Mouse (Mus musculus) hindbrain, embryonic 13.5 days (tissue): ENCODE data around the gene Foxi3. TPM values are rescaled to one million over a fixed set of nuclear protein-coding genes. Genes with fewer than 3 reads are reported as not detected.

ENCODE experiments used
- ATAC-seq: fragments of 200-750 bp; cut with Nextera tagmentation; 2 replicates; pipeline ENCODE4 v1.8.0; 2017; ENCODE audit warnings: moderate TSS enrichment; ENCODE audit not compliant: low FRiP score
- H3K27ac ChIP-seq: fragments of 300-500 bp; sonication (generic); 2 replicates; pipeline ENCODE4 v1.5.1; 2015; ENCODE audit warnings: inconsistent platforms, mild to moderate bottlenecking, moderate library complexity
- H3K27me3 ChIP-seq: fragments of 300-500 bp; sonication (generic); 2 replicates; pipeline ENCODE4 v1.6.1; 2015; ENCODE audit warnings: mild to moderate bottlenecking, inconsistent platforms
- H3K36me3 ChIP-seq: fragments of 300-500 bp; sonication (generic); 2 replicates; pipeline ENCODE4 v1.6.1; 2015; ENCODE audit warnings: mild to moderate bottlenecking, inconsistent platforms
- H3K4me1 ChIP-seq: fragments of 300-500 bp; sonication (generic); replicated peaks from 2 replicates; pipeline ENCODE4 v1.6.1; 2015; ENCODE audit warnings: inconsistent platforms
- H3K4me2 ChIP-seq: fragments of 300-500 bp; sonication (generic); 2 replicates; pipeline ENCODE4 v1.6.1; 2015; ENCODE audit warnings: inconsistent platforms, mild to moderate bottlenecking, moderate library complexity
- H3K4me3 ChIP-seq: fragments of 300-500 bp; sonication (generic); 2 replicates; pipeline ENCODE4 v1.5.1; 2015; ENCODE audit warnings: mild to moderate bottlenecking, inconsistent platforms
- H3K9ac ChIP-seq: fragments of 300-500 bp; sonication (generic); 2 replicates; pipeline ENCODE4 v1.6.1; 2015; ENCODE audit warnings: mild to moderate bottlenecking, inconsistent platforms
- H3K9me3 ChIP-seq: fragments of 300-500 bp; sonication (generic); 2 replicates; pipeline ENCODE4 v1.6.1; 2016; ENCODE audit warnings: inconsistent platforms
- WGBS: fragments of 180-500 bp; shearing (Covaris S2); methylation state at CpG from one replicate; pipeline ENCODE4 v1.1.7; 2015; 5-methylcytosine and 5-hydroxymethylcytosine counted together
- polyA plus RNA-seq: library from polyadenylated mRNA; unstranded; fragments of >200 nt; fragmentation: Nextera tagmentation; extraction: Ambion mirVana; gene quantifications from 2 replicates; pipeline ENCODE4 v1.2.1, GENCODE M21; 2015

Foxi3 gene
- not detected in 2 replicates for polyA plus RNA-seq

DNA sequence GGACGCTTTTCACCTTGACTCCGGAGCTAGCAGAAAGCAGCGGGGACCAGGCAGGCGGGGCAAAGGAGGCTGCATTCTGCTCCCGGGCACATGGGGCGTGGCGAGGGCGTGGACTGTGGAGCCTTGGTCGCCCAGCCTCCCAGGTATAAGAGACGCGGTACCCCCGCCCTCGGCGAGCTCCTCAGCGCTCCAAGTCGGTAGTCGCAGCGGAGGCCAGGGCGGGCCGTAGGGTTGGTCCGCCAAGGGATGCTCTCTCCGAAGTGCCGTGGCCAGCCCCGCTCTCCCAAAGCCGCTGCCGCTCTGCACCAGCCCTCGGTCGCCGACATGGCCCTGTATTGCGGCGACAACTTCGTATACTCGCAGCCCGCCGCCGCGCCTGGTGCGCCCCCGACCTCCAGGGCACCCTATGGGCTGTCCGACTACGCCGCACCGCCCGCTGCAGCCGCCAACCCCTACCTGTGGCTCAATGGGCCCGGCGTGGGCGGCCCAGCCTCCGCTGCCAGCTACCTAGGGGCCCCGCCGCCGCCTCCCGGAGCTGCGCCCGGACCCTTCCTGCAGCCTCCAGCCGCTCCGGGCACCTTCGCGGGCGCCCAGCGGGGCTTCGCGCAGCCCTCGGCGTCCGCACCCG is at the start of gene Foxi3:
Gene Foxi3, plus strand, starts transcription at position 247 of the 628 bp plus-strand sequence.
- H3K36me3 ChIP-seq, result no peaks in the 10 kb centered on the region
- H3K4me2 ChIP-seq, result peak within 1 kb of the TSS; percentile 87
- H3K27ac ChIP-seq, result no peak within 1 kb of the TSS
- peaks cover 84% of the 10 kb centered on the region for H3K27me3 ChIP-seq
- WGBS, result under 1% methylated on average over 61 of the region's 67 CpGs
- H3K9ac ChIP-seq, result peak within 1 kb of the TSS; percentile 60
- peak; percentile 64 for ATAC-seq
- H3K4me1 ChIP-seq, result peaks cover 14% of the 10 kb centered on the region
- peak within 1 kb of the TSS; percentile 49 for H3K4me3 ChIP-seq
- H3K9me3 ChIP-seq, result no peaks in the 10 kb centered on the region

DNA sequence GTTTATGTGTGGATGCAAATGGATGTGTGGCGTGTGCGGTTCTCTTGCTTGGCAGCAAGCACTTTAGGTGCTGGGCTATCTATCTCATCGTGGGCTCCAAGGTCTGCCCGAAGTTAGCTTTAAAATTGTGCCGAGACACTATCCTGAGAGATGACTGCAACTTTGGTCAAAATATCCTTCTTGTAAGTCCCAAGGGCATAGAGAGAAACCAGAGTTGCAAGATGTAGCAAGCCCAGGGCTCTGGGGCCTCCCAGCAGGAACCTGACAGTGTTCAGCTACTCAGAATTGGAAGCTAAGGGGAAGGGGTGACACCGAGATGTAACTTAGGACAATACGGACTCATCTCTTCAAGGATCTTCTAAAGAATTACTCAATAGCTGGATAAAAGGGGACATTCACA is 46.8 kb upstream of the Foxi3 start:
- H3K27ac ChIP-seq, result no peak overlapping the region
- no peak overlapping the region for H3K4me2 ChIP-seq
- no peak for ATAC-seq
- H3K4me1 ChIP-seq, result peaks cover 11% of the 10 kb centered on the region; the same call in 1 of the 2 replicates
- WGBS, result 87% methylated on average over 7 of the region's 7 CpGs
- peaks cover 13% of the 10 kb centered on the region; the same call in 1 of the 2 replicates for H3K27me3 ChIP-seq
- H3K9ac ChIP-seq, result no peak overlapping the region
- H3K36me3 ChIP-seq, result peaks cover 23% of the 10 kb centered on the region
- H3K4me3 ChIP-seq, result no peak overlapping the region
- no peaks in the 10 kb centered on the region for H3K9me3 ChIP-seq

DNA sequence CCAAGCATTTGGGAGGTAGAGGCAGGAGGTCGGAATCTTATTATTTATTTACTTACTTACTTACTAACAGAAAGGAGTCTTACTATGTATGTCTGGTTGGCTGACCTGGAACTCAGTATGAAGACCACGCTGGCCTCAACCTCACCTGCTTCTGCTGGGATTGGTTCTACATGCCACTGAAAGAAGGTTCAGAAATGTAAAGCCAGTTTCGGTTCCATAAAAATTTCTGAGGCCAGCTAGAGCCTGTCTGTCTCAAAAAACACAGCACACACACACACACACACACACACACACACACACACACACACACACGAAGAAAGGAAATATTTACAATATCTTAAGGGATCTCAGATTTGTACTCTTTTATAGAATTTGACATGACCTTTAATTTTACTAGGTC is 46.0 kb upstream of the Foxi3 start:
- H3K4me3 ChIP-seq, result no peak overlapping the region
- H3K4me1 ChIP-seq, result peaks cover 11% of the 10 kb centered on the region; the same call in 1 of the 2 replicates
- no peaks in the 10 kb centered on the region for H3K9me3 ChIP-seq
- WGBS, result 93% methylated on average over 4 of the region's 4 CpGs
- peaks cover 20% of the 10 kb centered on the region for H3K36me3 ChIP-seq
- no peak overlapping the region for H3K27ac ChIP-seq
- no peak overlapping the region for H3K9ac ChIP-seq
- H3K27me3 ChIP-seq, result peaks cover 13% of the 10 kb centered on the region; the same call in 1 of the 2 replicates
- H3K4me2 ChIP-seq, result no peak overlapping the region
- ATAC-seq, result no peak

DNA sequence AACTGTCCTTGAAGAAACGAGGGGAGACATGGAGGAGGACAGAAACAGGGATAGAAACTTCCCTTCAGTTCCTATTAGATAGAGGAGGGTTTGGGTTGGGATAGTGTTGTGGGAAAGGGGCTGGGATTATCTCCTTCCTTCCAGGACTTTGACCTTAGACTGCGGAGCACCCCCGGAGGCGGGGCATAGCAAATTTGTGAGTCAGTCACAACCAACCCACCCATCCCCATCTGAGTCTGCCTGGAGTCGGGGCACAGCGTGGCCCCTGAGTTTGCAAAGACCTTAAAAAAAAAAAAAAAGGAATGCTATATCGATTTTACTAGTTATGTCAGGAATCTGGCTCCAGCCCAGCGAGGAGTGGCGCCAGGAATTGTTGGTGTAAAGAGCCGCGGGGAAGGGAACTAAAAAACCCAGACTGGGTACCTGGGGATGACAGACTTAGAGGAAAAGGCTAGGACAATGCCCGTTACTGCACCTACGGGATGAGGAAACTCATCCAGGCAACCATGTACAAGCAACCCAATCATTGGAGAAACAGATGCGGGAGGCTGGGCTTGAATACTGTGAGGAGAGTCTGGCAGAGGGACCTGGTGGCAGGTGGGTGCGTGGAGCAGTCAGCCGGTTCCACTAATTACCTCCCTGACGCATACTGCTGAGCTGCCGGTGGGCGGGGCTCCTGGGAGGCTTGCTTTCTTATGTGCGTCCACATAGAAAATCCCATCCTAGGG is 44.5 kb upstream of the Foxi3 start:
- Histone ChIP-seq H3K36me3 (peaks cover 5% of the 10 kb centered on the region), H3K27me3 (peaks cover 13% of the 10 kb centered on the region; the same call in 1 of the 2 replicates), H3K9me3 (no peaks in the 10 kb centered on the region), H3K4me2 (peak overlapping the region; percentile 44), H3K9ac (peak overlapping the region; percentile 36), H3K4me1 (peaks cover 11% of the 10 kb centered on the region; the same call in 1 of the 2 replicates), H3K27ac (no peak overlapping the region), H3K4me3 (peak overlapping the region; percentile 14)
- ATAC-seq, result peak; percentile 47; the same call in 1 of the 2 replicates
- WGBS, result 19% methylated on average over 20 of the region's 20 CpGs

DNA sequence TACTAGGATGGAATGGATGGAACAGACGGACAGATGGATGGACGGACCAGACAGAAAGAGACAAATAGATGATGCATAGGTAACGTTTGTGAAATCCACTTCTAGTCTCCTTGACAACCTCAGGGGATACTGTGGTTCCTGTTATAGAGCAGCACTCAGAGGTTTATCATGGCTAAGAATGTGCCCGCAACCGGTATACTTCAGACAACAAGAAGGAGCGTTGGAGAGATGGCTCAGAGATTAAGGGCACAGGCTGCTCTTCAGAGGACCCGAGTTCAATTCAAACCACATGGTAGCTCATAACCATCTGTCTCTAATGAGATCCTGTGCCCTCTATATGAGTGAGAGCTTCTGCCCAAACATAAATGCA is 44.0 kb upstream of the Foxi3 start:
- Histone ChIP-seq H3K4me1 (peaks cover 11% of the 10 kb centered on the region; the same call in 1 of the 2 replicates), H3K27ac (no peak overlapping the region), H3K9ac (no peak overlapping the region; the same call in 1 of the 2 replicates), H3K36me3 (no peaks in the 10 kb centered on the region), H3K4me2 (peak overlapping the region; percentile 44), H3K9me3 (no peaks in the 10 kb centered on the region), H3K4me3 (no peak overlapping the region), H3K27me3 (peaks cover 13% of the 10 kb centered on the region; the same call in 1 of the 2 replicates)
- WGBS, result 65% methylated on average over 7 of the region's 7 CpGs
- peak; percentile 46; the same call in 1 of the 2 replicates for ATAC-seq

DNA sequence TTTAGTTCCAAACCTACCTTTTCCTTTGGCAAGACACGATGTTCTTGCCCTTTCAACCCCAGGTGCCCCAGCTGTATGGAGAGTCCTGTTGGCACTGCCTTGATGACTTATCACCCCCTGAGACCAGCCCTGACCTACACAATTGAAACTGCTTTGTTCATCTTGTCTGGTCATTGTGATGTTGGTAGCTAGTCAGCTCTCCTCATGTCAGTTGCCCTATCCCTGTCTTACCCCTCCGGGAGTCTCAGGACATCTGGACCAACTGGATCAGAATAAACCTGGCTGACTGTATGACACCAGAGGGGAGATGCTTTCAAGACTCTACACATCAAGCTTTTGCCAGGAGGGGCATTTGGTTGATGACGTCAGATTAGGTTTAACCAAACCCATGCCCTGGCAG is 37.5 kb upstream of the Foxi3 start, which contains the start of gene Tex37:
Gene Tex37, minus strand, starts transcription at position 101 of the 400 bp plus-strand sequence.
- Histone ChIP-seq H3K9me3 (no peaks in the 10 kb centered on the region), H3K27ac (no peak within 1 kb of the TSS), H3K4me2 (no peak within 1 kb of the TSS), H3K36me3 (no peaks in the 10 kb centered on the region), H3K9ac (no peak within 1 kb of the TSS), H3K4me1 (peaks cover 11% of the 10 kb centered on the region), H3K27me3 (no peaks in the 10 kb centered on the region), H3K4me3 (no peak within 1 kb of the TSS)
- WGBS, result 91% methylated on average over 3 of the region's 3 CpGs
- no peak for ATAC-seq

DNA sequence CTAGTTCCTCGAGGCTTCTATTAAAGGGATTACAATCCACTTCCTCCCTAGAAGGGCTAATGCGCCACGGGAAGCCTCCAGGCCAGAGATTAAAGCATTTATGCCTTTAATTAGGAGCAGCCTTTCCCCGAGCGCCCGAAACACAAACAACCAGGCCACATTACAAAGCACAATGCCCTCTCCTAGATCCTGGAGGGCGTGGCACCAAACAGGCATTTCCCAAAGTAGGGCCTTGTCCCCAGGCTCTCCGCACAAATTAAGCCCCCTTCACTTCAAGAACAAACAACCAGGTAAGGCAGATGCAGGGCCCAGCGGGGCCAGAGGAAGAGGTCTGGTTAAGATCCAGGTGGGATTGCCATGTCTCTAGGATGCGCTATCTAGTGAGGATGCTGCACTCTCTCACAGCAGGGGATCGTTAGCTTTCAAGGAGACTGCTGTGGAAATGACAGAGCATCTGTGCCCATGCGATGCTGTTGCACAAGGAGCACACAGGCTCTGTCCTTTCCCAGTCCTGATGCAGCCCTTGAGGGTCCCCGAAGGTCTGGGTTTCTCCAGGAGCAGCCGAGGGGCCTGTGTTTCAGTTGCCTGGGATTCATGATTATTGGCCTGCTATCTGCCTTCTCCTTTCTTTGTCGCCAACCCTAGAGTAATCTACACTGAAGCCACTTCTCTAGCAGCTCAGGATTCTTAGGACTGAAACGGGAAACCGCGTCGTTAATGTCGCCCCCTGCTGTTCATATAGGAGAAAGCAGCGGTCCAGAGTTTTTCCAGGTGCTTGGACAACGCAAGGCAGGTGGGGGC is 34.9 kb upstream of the Foxi3 start:
- no peaks in the 10 kb centered on the region for H3K36me3 ChIP-seq
- peak overlapping the region; percentile 22 for H3K4me3 ChIP-seq
- H3K9ac ChIP-seq, result peak overlapping the region; percentile 68
- H3K27ac ChIP-seq, result peak overlapping the region; percentile 80
- peak overlapping the region; percentile 49 for H3K4me2 ChIP-seq
- peak; percentile 81 for ATAC-seq
- peaks cover 11% of the 10 kb centered on the region for H3K4me1 ChIP-seq
- 5% methylated on average over 22 of the region's 22 CpGs for WGBS
- H3K27me3 ChIP-seq, result no peaks in the 10 kb centered on the region
- no peaks in the 10 kb centered on the region for H3K9me3 ChIP-seq

DNA sequence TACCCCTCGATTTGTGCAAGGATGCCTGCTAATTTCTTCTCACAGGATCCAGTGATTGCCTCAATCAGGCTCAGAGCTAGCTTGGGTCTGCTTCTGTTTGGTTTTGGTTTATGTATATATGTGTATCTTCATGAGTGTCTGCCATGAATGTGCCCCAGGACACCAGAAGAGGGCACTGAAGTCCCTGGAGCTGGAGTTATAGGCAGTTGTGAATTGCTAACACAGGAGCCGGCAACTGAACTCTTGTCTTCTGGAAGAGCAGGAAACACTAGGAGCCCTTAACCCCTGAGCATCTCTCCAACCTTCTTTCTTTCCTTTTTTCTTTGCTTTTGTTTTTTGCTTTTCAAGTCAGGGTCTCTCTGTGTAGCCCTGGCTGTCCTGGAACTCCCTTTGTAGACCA is 24.5 kb upstream of the Foxi3 start:
- no peak overlapping the region for H3K4me3 ChIP-seq
- H3K9me3 ChIP-seq, result no peaks in the 10 kb centered on the region
- H3K27ac ChIP-seq, result no peak overlapping the region
- no peak overlapping the region for H3K9ac ChIP-seq
- H3K4me1 ChIP-seq, result no peaks in the 10 kb centered on the region
- H3K27me3 ChIP-seq, result no peaks in the 10 kb centered on the region
- no peaks in the 10 kb centered on the region for H3K36me3 ChIP-seq
- no peak for ATAC-seq
- WGBS, result 92% methylated on average over 2 of the region's 2 CpGs
- no peak overlapping the region for H3K4me2 ChIP-seq

DNA sequence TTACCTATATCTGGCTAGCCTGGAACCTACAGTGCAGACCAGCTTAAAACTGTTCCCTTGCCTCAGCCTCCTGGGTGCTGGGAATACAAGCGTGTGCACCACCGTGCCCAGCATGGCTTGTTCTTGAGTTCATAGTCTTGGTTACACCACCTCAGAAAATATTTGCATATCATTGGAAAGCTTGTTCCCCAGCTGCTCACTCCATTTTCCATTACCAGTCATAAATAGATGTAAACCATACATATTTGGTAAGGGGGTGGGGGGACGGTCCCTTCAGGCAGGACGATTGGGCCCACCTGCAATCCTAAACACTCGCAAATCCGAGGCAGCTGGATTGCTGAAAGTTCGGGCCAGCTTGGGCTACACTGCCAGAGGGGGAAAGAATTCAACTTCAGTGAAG is 3.1 kb upstream of the Foxi3 start:
- Histone ChIP-seq H3K9me3 (no peaks in the 10 kb centered on the region), H3K4me3 (no peak overlapping the region), H3K9ac (no peak overlapping the region), H3K4me1 (peaks cover 14% of the 10 kb centered on the region), H3K27me3 (peaks cover 54% of the 10 kb centered on the region), H3K36me3 (no peaks in the 10 kb centered on the region), H3K27ac (no peak overlapping the region), H3K4me2 (no peak overlapping the region)
- ATAC-seq, result no peak
- 72% methylated on average over 7 of the region's 7 CpGs for WGBS

DNA sequence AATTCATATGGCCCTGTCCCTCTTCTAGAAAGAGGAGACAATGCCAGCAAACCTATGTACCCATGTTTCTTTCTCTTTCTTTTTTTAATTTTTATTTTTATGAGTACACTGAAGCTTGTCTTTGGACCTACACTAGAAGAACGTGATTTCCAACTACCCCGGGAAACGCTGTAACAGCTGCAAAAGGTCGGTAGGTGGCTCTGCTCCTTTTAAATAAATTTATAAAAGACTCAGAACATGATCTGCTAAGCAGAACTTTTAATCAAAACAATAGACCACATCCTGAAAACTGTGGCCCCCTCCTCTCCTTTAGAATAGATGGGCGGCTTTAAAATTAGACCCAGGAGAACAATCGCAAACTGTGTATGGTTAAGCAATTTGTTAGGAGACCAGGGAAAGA is 2.3 kb upstream of the Foxi3 start:
- peaks cover 62% of the 10 kb centered on the region for H3K27me3 ChIP-seq
- H3K4me2 ChIP-seq, result no peak overlapping the region
- no peak overlapping the region for H3K4me3 ChIP-seq
- H3K9ac ChIP-seq, result no peak overlapping the region
- WGBS, result 12% methylated on average over 6 of the region's 6 CpGs
- H3K9me3 ChIP-seq, result no peaks in the 10 kb centered on the region
- peaks cover 14% of the 10 kb centered on the region for H3K4me1 ChIP-seq
- no peaks in the 10 kb centered on the region for H3K36me3 ChIP-seq
- no peak for ATAC-seq
- H3K27ac ChIP-seq, result no peak overlapping the region

DNA sequence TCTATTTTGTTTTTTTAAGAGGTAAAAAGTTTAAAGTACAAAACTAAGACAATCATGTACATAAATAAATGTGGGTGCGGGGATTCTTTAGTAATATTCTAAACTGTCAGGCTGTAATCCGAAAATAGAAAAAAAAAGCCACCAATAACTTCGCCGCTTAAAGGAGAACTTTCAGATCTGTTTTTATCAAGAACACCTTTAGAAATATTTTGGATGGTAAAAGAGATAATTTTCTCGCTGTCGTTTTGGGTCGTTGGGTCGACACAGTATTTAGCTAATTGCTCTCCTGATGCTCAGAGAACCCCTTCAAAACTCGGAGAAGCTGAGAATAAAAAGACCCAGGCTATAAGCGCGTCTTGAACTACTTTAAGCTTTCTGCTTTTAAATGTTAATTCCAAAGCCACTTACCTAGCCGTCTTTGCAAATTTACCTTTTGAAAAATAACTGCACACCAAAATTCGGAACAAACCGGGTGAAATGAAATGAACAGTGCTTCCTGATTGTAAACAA is 985 bp upstream of the Foxi3 start:
- Histone ChIP-seq H3K4me1 (peaks cover 14% of the 10 kb centered on the region), H3K27me3 (peaks cover 75% of the 10 kb centered on the region), H3K4me3 (no peak overlapping the region), H3K27ac (no peak overlapping the region), H3K9me3 (no peaks in the 10 kb centered on the region), H3K9ac (no peak overlapping the region), H3K4me2 (no peak overlapping the region), H3K36me3 (no peaks in the 10 kb centered on the region)
- 6% methylated on average over 14 of the region's 14 CpGs for WGBS
- no peak for ATAC-seq

DNA sequence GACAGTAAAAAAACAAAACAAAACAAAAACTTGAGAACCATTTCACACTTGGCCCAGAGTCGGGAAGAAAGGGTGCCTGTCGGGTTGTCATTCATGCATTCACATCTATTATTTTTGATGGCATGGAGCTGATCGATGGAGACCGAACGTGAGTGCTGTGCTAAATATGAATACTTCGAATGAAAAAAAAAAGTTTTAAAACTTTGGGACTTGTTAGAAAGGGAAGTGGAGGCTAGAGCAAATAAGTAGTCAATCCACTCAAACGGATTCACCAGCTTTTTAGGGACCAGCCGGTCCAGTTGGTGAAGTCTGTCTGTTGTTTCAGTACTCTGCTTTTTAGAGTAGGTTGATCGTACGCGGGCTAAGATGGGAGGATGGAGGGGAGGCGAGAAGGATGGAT is 490 bp upstream of the Foxi3 start:
- Histone ChIP-seq H3K4me1 (peaks cover 14% of the 10 kb centered on the region), H3K9me3 (no peaks in the 10 kb centered on the region), H3K36me3 (no peaks in the 10 kb centered on the region), H3K4me3 (peak overlapping the region; percentile 49), H3K27me3 (peaks cover 80% of the 10 kb centered on the region), H3K4me2 (peak overlapping the region; percentile 87), H3K9ac (no peak overlapping the region), H3K27ac (no peak overlapping the region)
- 1% methylated on average over 12 of the region's 12 CpGs for WGBS
- no peak for ATAC-seq
